Mouse (Mus musculus) spleen, adult 2 months (tissue): ENCODE results near the gene Pnp.

Source experiments
- CTCF ChIP-seq: fragments of 200-500 bp; IDR thresholded peaks from 2 replicates; pipeline ENCODE4 v1.5.1; 2011; ENCODE audit warnings: mild to moderate bottlenecking, inconsistent platforms; ENCODE audit not compliant: insufficient read depth, insufficient read length, insufficient replicate concordance; ENCODE audit errors: extremely low read depth
- POLR2A ChIP-seq: fragments of 200-500 bp; IDR thresholded peaks from 2 replicates; pipeline ENCODE4 v1.6.1; 2011; ENCODE audit warnings: low read depth, low read length, inconsistent platforms

DNA sequence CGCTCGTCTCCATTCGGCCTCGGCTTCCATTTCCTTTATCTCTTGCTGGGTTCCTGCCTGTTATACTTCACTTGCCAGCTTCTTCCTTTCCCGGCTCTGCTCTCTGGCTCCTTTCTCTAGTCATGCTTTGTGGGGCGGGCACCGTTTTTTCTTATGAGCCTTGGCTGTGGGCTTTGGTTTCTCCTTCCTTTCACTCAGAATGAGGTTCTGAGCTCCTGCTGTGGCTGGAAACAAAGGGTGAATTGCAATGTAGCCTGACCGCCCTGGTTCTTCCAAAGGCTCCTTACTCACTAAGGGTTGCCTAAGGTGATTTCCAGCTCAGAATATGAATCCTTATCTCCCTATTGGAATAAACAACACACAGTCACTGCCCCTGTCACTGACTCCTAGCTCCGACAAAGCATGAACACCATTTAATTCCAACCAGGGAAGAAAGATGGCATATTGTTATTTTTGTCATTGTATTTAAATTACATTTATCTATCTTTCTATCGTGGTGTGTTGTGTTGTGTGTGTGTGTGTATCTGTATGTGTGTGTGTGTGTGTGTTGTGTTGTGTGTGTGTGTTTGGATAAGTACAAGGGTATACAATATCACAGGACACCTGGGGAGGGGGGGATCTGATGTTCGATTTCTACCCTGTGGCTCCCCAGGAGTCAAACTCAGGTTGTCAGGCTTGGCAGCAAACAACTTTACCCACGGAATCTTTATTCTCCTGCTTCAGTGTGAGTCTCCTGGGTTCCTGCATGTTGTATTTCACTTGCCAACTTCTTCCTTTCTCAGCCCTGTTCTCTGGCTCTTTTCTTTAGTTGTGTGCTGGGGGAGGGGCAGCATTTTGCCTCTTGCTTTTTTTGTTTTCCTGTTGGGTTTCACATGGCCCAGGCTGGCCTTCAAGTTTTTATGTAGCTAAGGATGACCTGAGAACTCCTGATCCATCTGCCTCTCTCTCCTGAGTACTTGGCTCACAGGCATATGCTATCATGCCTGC, 39.0 kb downstream of the Pnp start:
- no peak for TF ChIP-seq CTCF
- TF ChIP-seq POLR2A = no peak
